Mouse (Mus musculus): ENCODE data around the gene Gm14851.
"Not testable (repeated sequence)": the region's sequence is repeated elsewhere in the genome, so short reads cannot be mapped to it uniquely, and the experiment has no call there.

Gm14851 gene

DNA sequence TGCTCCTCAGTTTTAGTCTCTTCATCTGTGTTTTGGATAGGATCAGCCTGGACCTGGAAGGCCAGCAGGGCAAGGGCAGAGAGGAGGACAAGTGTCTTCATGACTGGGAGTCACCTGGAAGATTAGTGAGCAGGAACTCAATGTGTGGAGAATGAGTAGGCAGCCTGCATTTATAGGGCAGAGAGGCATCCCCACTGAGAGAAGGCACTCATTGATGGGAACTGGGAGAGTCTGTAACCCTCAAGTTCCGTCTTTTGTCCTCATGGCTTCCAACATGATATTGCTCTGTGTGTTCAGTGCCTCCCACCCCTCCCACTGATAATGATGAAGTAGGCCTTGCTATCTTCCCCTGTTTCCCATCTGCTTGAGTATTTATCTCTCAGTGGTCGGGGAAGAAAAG lies at the start of gene Gm14851:
TSS of gene Gm14851 (minus strand) at position 101 of the 400 bp plus-strand sequence.
- not testable (repeated sequence) for DNase-seq (ENCODE audit: low spot score)

DNA sequence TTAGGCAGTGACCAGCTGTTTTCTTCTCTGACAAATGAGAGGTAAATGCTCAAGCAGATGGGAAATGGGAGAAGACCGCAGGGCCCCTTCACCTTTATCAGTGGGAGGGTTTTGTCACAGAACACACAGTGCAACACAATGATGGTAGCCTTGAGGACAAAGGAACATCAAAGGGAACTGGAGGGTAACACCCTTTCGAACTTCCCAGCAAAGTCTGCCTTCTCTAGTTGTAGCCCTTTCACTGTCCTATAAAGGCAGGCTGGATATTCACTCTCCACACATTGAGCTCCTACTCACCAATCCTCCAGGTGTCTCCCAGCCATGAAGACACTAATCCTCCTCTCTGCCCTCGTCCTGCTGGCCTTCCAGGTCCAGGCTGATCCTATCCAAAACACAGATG lies 38.5 kb upstream of the Gm14851 start, which contains the start of gene Defa30:
TSS of gene Defa30 (plus strand) at position 301 of the 400 bp plus-strand sequence.
- DNase-seq (ENCODE audit: low spot score), result not testable (repeated sequence)

DNA sequence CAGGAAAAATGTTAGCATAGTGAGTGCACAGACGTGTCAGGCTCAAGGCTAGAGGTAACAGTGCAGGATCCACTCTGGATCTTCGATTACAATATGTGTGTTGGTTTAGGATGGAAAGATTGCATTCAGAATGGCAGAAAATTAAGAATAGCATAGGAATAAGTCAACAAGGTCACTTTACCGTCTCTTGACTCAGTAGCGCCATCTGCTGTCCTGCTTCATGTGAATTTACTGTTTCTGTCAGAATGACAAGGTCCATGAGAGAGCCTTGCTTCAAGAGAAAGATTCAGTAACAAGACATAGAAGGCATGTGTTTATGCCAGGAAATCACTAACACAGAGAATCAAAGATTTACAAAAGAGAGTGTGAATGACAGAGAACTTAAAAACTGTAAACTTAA lies 2.7 kb downstream of the Gm14851 start:
- peak; percentile 12 for DNase-seq (ENCODE audit: low spot score)

DNA sequence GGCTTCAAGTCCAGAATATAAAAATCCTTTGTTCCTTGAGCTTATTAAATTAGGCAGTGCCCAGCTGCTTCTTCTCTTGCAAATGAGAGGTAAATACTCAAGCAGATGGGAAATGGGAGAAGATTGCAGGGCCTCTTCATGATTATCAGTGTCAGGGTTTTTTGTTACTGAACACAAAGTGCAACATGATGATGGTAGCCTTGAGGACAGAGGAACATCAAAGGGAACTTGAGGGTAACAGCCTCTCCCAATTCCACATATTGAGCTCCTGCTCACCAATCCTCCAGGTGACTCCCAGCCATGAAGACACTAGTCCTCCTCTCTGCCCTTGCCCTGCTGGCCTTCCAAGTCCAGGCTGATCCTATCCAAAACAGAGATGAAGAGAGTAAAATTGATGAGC lies 11.7 kb downstream of the Gm14851 start, which contains the start of gene Defa25:
TSS of gene Defa25 (plus strand) at position 301 of the 400 bp plus-strand sequence.
- not testable (repeated sequence) for DNase-seq (ENCODE audit: low spot score)

DNA sequence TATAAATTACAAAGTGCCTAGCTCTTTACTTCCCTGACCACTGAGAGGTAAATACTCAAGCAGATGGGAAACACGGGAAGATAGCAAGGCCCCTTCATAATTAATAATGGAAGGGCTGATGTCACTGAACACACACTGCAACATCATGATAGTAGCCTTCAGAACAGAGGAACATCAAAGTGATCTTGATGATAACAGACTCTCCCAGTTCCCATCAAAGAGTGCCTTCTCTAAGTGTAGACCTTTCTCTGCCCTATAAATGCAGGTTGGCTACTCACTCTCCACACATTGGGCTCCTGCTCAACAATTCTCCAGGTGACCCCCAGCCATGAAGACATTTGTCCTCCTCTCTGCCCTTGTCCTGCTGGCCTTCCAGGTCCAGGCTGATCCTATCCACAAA lies 31.1 kb downstream of the Gm14851 start, which contains the start of gene Defa35:
TSS of gene Defa35 (plus strand) at position 301 of the 400 bp plus-strand sequence.
- DNase-seq (ENCODE audit: low spot score), result not testable (repeated sequence)

DNA sequence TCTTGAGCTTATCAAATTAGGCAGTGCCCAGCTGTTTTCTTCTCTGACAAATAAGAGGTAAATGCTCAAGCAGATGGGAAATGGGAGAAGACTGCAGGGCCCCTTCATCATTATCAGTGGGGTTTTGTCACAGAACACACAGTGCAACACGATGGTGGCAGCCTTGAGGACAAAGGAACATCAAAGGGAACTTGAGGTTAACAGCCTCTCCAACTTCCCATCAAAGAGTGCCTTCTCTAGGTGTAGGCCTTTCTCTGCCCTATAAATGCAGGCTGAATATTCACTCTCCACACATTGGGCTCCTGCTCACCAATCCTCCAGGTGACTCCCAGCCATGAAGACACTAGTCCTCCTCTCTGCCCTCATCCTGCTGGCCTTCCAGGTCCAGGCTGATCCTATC lies 41.1 kb downstream of the Gm14851 start, which contains the start of gene Defa23:
TSS of gene Defa23 (plus strand) at position 301 of the 400 bp plus-strand sequence.
- DNase-seq (ENCODE audit: low spot score), result not testable (repeated sequence)
